In genomic region chr10:56968913-56969312, GRCm38 (mm10) we compare ENCODE assay signal across 18 mouse cellular contexts.
A peak's percentile ranks its signal among the peaks of the same experiment; 100 is the strongest.
DNase-seq lines count a peak whose midpoint lies in the region; ATAC-seq and TF ChIP-seq lines count a peak whose summit lies in the region.
"Had no signal": no experiment of that assay in that cellular context is flagged by ENCODE, and none has a peak within 500 bp of the region (broad histone marks: within the 10 kb centered on the region; RNA-seq: fewer than 3 reads in every experiment).

No protein-coding gene starts in this region.

- TF ChIP-seq CTCF in midbrain, postnatal 0 days (IDR thresholded peaks at IDR 0.05), result no peak

- peak; percentile 74; the same call in 1 of the 2 replicates for ATAC-seq in cerebellum, adult (ENCODE audit: insufficient number of reproducible peaks, low FRiP score, low TSS enrichment)
- ATAC-seq in midbrain, postnatal 0 days (ENCODE audit: low FRiP score), result no peak
- ATAC-seq in midbrain, embryonic 15.5 days (replicated peaks), result no peak
- ATAC-seq: hindbrain, embryonic 16.5 days; Patski had no signal

- no peaks in the 10 kb centered on the region for H3K27me3 ChIP-seq in midbrain, postnatal 0 days (ENCODE audit: insufficient read depth, low read length)
- H3K27me3 ChIP-seq in midbrain, embryonic 15.5 days (replicated peaks), result no peaks in the 10 kb centered on the region
- H3K27me3 ChIP-seq: megakaryocyte, embryonic 14.5 days; neural tube, embryonic 12.5 days had no signal

- H3K4me3 ChIP-seq in midbrain, postnatal 0 days (ENCODE audit: low read depth, low read length), result no peak overlapping the region
- H3K4me3 ChIP-seq in midbrain, embryonic 15.5 days, result no peak overlapping the region
- H3K4me3 ChIP-seq: heart, embryonic 10.5 days; megakaryocyte, embryonic 14.5 days; neural tube, embryonic 12.5 days had no signal

- DNase-seq in cerebellum, adult 8-10 months, result no peak
- DNase-seq in midbrain, postnatal 0 days (ENCODE audit: low spot score), result peak; percentile 17
- DNase-seq in fibroblast of lung, adult 2 months (ENCODE audit: low read depth), result peak; percentile 20
- DNase-seq in testis, postnatal 10 days (ENCODE audit: low spot score), result no peak
- no peak for DNase-seq in heart, adult 18-20 months
- no peak for DNase-seq in gastrocnemius, postnatal 14 days
- DNase-seq: heart, postnatal 14 days; kidney, adult 8-10 months; kidney, postnatal 4 days; right cerebral cortex, postnatal 14 days had no signal

- WGBS in midbrain, postnatal 0 days, result 85% methylated on average over 1 of the region's 1 CpGs
- WGBS in midbrain, embryonic 15.5 days, result 80% methylated on average over 1 of the region's 1 CpGs

- no peaks in the 10 kb centered on the region for H3K4me1 ChIP-seq in midbrain, postnatal 0 days (ENCODE audit: insufficient read depth, low read length)
- H3K4me1 ChIP-seq in midbrain, embryonic 15.5 days, result no peaks in the 10 kb centered on the region
- H3K4me1 ChIP-seq: heart, embryonic 10.5 days; megakaryocyte, embryonic 14.5 days; neural tube, embryonic 12.5 days had no signal

- no peaks in the 10 kb centered on the region for H3K9me3 ChIP-seq in midbrain, postnatal 0 days (ENCODE audit: low read length)
- H3K9me3 ChIP-seq in midbrain, embryonic 15.5 days, result no peaks in the 10 kb centered on the region
- H3K9me3 ChIP-seq: heart, embryonic 10.5 days; megakaryocyte, embryonic 14.5 days; neural tube, embryonic 12.5 days had no signal

- H3K36me3 ChIP-seq in midbrain, postnatal 0 days (ENCODE audit: insufficient read depth, low read length), result no peaks in the 10 kb centered on the region
- no peaks in the 10 kb centered on the region for H3K36me3 ChIP-seq in midbrain, embryonic 15.5 days (replicated peaks)
- H3K36me3 ChIP-seq: heart, embryonic 10.5 days; neural tube, embryonic 12.5 days had no signal

- intact Hi-C loops in gastrocnemius, postnatal 14 days (cut with DNase I; ENCODE audit: low total_unique reads), result no loop called here

- no peak overlapping the region for H3K27ac ChIP-seq in midbrain, postnatal 0 days (ENCODE audit: low read depth, low read length)
- H3K27ac ChIP-seq in midbrain, embryonic 15.5 days, result no peak overlapping the region
- H3K27ac ChIP-seq: heart, embryonic 10.5 days; neural tube, embryonic 12.5 days had no signal

- H3K4me2 ChIP-seq in midbrain, postnatal 0 days (ENCODE audit: low read depth, low read length, poor library complexity, severe bottlenecking), result no peak overlapping the region
- no peak overlapping the region for H3K4me2 ChIP-seq in midbrain, embryonic 15.5 days
- H3K4me2 ChIP-seq: liver, embryonic 11.5 days; neural tube, embryonic 12.5 days had no signal

- no peak overlapping the region for H3K9ac ChIP-seq in midbrain, postnatal 0 days (replicated peaks; ENCODE audit: low read length, poor library complexity, severe bottlenecking)
- no peak overlapping the region for H3K9ac ChIP-seq in midbrain, embryonic 15.5 days
- H3K9ac ChIP-seq: neural tube, embryonic 12.5 days had no signal

Comparison
In these comparisons a context has a peak if more than half of its experiments do, and no peak if none do; other contexts are left out.
1. DNase-seq: peak in midbrain, postnatal 0 days (single experiment) and fibroblast of lung, adult 2 months (single experiment); none in cerebellum, adult 8-10 months (single experiment), testis, postnatal 10 days (single experiment), heart, adult 18-20 months (0 of 2) and gastrocnemius, postnatal 14 days (single experiment).